Mouse (Mus musculus): ENCODE results near the gene 2810408A11Rik. TPM values are rescaled to one million over a fixed set of nuclear protein-coding genes. Genes with fewer than 3 reads are reported as not detected.
A peak's percentile ranks its signal among the peaks of the same experiment; 100 is the strongest.
"Not testable (repeated sequence)": the region's sequence is repeated elsewhere in the genome, so short reads cannot be mapped to it uniquely, and the experiment has no call there.

The 2810408A11Rik gene
- polyA plus RNA-seq, 1 experiment from 2014 or later = 13.0 TPM

GRCm38 (mm10) chr11:69933066-69933465, 32.3 kb upstream of the 2810408A11Rik start:
- Histone ChIP-seq H3K4me3 (replicated peaks; ENCODE audit: low read depth, low read length) (no peak overlapping the region), H3K4me2 (ENCODE audit: low read length) (no peak overlapping the region), H3K4me1 (replicated peaks; ENCODE audit: insufficient read depth, low read length) (peaks cover 24% of the 10 kb centered on the region), H3K27me3 (ENCODE audit: insufficient read depth, low read length) (no peaks in the 10 kb centered on the region; the same call in 1 of the 2 replicates), H3K9ac (ENCODE audit: low read depth, low read length) (no peak overlapping the region), H3K27ac (no peak overlapping the region), H3K36me3 (ENCODE audit: insufficient read depth, low read length) (no peaks in the 10 kb centered on the region), H3K9me3 (replicated peaks; ENCODE audit: low read length) (no peaks in the 10 kb centered on the region)
- no peak for ATAC-seq (replicated peaks; ENCODE audit: low FRiP score, low read depth)
- no peak for TF ChIP-seq CTCF (IDR thresholded peaks at IDR 0.05; ENCODE audit: low read depth)
- no peak for DNase-seq (ENCODE audit: low spot score)
- WGBS = 76% methylated on average over 4 of the region's 4 CpGs

- peak; percentile 33; the same call in 1 of the 2 replicates for TF ChIP-seq CTCF (IDR thresholded peaks at IDR 0.05; ENCODE audit: low read depth)
- peaks cover 20% of the 10 kb centered on the region for H3K4me1 ChIP-seq (replicated peaks; ENCODE audit: insufficient read depth, low read length)
- ATAC-seq (replicated peaks; ENCODE audit: low FRiP score, low read depth) (no peak), DNase-seq (ENCODE audit: low spot score) (no peak)
- H3K9me3 ChIP-seq (replicated peaks; ENCODE audit: low read length) = no peaks in the 10 kb centered on the region
- H3K4me3 ChIP-seq (replicated peaks; ENCODE audit: low read depth, low read length) = no peak overlapping the region
- H3K9ac ChIP-seq (ENCODE audit: low read depth, low read length) = no peak overlapping the region
- H3K27me3 ChIP-seq (ENCODE audit: insufficient read depth, low read length) = no peaks in the 10 kb centered on the region; the same call in 1 of the 2 replicates
- 51% methylated on average over 3 of the region's 3 CpGs for WGBS
- H3K27ac ChIP-seq = no peak overlapping the region
- H3K36me3 ChIP-seq (ENCODE audit: insufficient read depth, low read length) = no peaks in the 10 kb centered on the region
- H3K4me2 ChIP-seq (ENCODE audit: low read length) = no peak overlapping the region
Measured at GRCm38 (mm10) chr11:69932254-69932653, 31.5 kb upstream of the 2810408A11Rik start.

GRCm38 (mm10) chr11:69931769-69932168, 31.0 kb upstream of the 2810408A11Rik start:
- no peak for TF ChIP-seq CTCF (IDR thresholded peaks at IDR 0.05; ENCODE audit: low read depth)
- WGBS = 78% methylated on average over 8 of the region's 8 CpGs
- DNase-seq (ENCODE audit: low spot score) (no peak), ATAC-seq (replicated peaks; ENCODE audit: low FRiP score, low read depth) (no peak)
- Histone ChIP-seq H3K4me3 (replicated peaks; ENCODE audit: low read depth, low read length) (no peak overlapping the region), H3K27ac (no peak overlapping the region), H3K9ac (ENCODE audit: low read depth, low read length) (no peak overlapping the region), H3K9me3 (replicated peaks; ENCODE audit: low read length) (no peaks in the 10 kb centered on the region), H3K4me1 (replicated peaks; ENCODE audit: insufficient read depth, low read length) (peaks cover 15% of the 10 kb centered on the region), H3K27me3 (ENCODE audit: insufficient read depth, low read length) (no peaks in the 10 kb centered on the region; the same call in 1 of the 2 replicates), H3K36me3 (ENCODE audit: insufficient read depth, low read length) (no peaks in the 10 kb centered on the region), H3K4me2 (ENCODE audit: low read length) (no peak overlapping the region)

- H3K4me3 ChIP-seq (replicated peaks; ENCODE audit: low read depth, low read length) = no peak overlapping the region
- H3K27ac ChIP-seq = no peak overlapping the region
- no peak for DNase-seq (ENCODE audit: low spot score)
- H3K27me3 ChIP-seq (ENCODE audit: insufficient read depth, low read length) = no peaks in the 10 kb centered on the region
- no peaks in the 10 kb centered on the region for H3K36me3 ChIP-seq (ENCODE audit: insufficient read depth, low read length)
- H3K9me3 ChIP-seq (replicated peaks; ENCODE audit: low read length) = no peaks in the 10 kb centered on the region
- WGBS = 49% methylated on average over 3 of the region's 3 CpGs
- no peak overlapping the region for H3K4me2 ChIP-seq (ENCODE audit: low read length)
- peaks cover 9% of the 10 kb centered on the region for H3K4me1 ChIP-seq (replicated peaks; ENCODE audit: insufficient read depth, low read length)
- H3K9ac ChIP-seq (ENCODE audit: low read depth, low read length) = no peak overlapping the region
- no peak for TF ChIP-seq CTCF (IDR thresholded peaks at IDR 0.05; ENCODE audit: low read depth)
- ATAC-seq (replicated peaks; ENCODE audit: low FRiP score, low read depth) = no peak
Measured at GRCm38 (mm10) chr11:69930967-69931537, 30.3 kb upstream of the 2810408A11Rik start.

GRCm38 (mm10) chr11:69930176-69930575, 29.4 kb upstream of the 2810408A11Rik start:
- not testable (repeated sequence) for H3K27ac ChIP-seq; H3K4me2 ChIP-seq (ENCODE audit: low read length); H3K4me1 ChIP-seq (replicated peaks; ENCODE audit: insufficient read depth, low read length); H3K27me3 ChIP-seq (ENCODE audit: insufficient read depth, low read length); H3K36me3 ChIP-seq (ENCODE audit: insufficient read depth, low read length); H3K9me3 ChIP-seq (replicated peaks; ENCODE audit: low read length); DNase-seq (ENCODE audit: low spot score); H3K4me3 ChIP-seq (replicated peaks; ENCODE audit: low read depth, low read length); H3K9ac ChIP-seq (ENCODE audit: low read depth, low read length); ATAC-seq (replicated peaks; ENCODE audit: low FRiP score, low read depth)
- WGBS = 89% methylated on average over 8 of the region's 8 CpGs

- ATAC-seq (replicated peaks; ENCODE audit: low FRiP score, low read depth) (no peak), DNase-seq (ENCODE audit: low spot score) (no peak)
- Histone ChIP-seq H3K4me2 (ENCODE audit: low read length) (no peak overlapping the region), H3K36me3 (ENCODE audit: insufficient read depth, low read length) (no peaks in the 10 kb centered on the region), H3K4me3 (replicated peaks; ENCODE audit: low read depth, low read length) (no peak overlapping the region), H3K27ac (no peak overlapping the region), H3K27me3 (ENCODE audit: insufficient read depth, low read length) (no peaks in the 10 kb centered on the region), H3K9me3 (replicated peaks; ENCODE audit: low read length) (no peaks in the 10 kb centered on the region), H3K9ac (ENCODE audit: low read depth, low read length) (no peak overlapping the region), H3K4me1 (replicated peaks; ENCODE audit: insufficient read depth, low read length) (no peaks in the 10 kb centered on the region)
- 80% methylated on average over 4 of the region's 4 CpGs for WGBS
- no peak for TF ChIP-seq CTCF (IDR thresholded peaks at IDR 0.05; ENCODE audit: low read depth)
Measured at GRCm38 (mm10) chr11:69929712-69930111, 28.9 kb upstream of the 2810408A11Rik start.

GRCm38 (mm10) chr11:69927501-69927900, 26.7 kb upstream of the 2810408A11Rik start:
- no peak for ATAC-seq (replicated peaks; ENCODE audit: low FRiP score, low read depth)
- no peaks in the 10 kb centered on the region for H3K36me3 ChIP-seq (ENCODE audit: insufficient read depth, low read length)
- 0 out of 2 replicates have a peak, but pooled peaks have one; percentile 13 for TF ChIP-seq CTCF (IDR thresholded peaks at IDR 0.05; ENCODE audit: low read depth)
- whole genome bisulfite sequencing = 97% methylated on average over 2 of the region's 2 CpGs
- no peaks in the 10 kb centered on the region for H3K4me1 ChIP-seq (replicated peaks; ENCODE audit: insufficient read depth, low read length)
- H3K4me2 ChIP-seq (ENCODE audit: low read length) = no peak overlapping the region
- no peaks in the 10 kb centered on the region for H3K9me3 ChIP-seq (replicated peaks; ENCODE audit: low read length)
- DNase-seq (ENCODE audit: low spot score) = no peak
- H3K27me3 ChIP-seq (ENCODE audit: insufficient read depth, low read length) = no peaks in the 10 kb centered on the region
- H3K9ac ChIP-seq (ENCODE audit: low read depth, low read length) = no peak overlapping the region
- H3K4me3 ChIP-seq (replicated peaks; ENCODE audit: low read depth, low read length) = no peak overlapping the region
- no peak overlapping the region for H3K27ac ChIP-seq
